In the genomic region with DNA sequence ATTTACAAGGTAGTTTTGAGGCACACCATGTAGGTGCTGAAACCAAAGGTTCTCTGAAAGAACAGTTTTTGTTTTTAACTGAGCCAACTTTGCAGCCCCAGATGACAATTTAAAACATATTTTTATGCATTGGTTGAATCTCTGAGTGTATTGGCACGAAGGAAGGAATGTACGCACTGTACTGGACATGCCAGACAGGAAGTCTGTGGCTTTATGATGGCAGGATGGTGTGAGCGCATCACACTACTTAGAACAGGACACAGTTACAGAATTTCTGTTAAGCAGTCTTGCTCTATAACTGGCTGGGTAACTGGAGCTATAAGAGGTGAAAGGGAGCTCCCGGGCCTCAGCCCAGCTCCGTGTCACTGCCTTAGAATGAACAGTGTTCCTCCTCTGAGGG, we compare ENCODE assay signal across 14 mouse cellular contexts.
"Had no signal": no experiment of that assay in that cellular context is flagged by ENCODE, and none has a peak within 500 bp of the region (broad histone marks: within the 10 kb centered on the region; RNA-seq: fewer than 3 reads in every experiment).

No protein-coding gene starts in this region.

- H3K27ac ChIP-seq: layer of hippocampus, adult 2 months; limb, embryonic 13.5 days; liver, embryonic 14.5 days; midbrain, embryonic 10.5 days; neural tube, embryonic 13.5 days had no signal

- DNase-seq: kidney, adult 8-10 months; kidney, postnatal 10 days; kidney, postnatal 4 days; left cerebral cortex, postnatal 4 days; lung, adult 18-20 months; midbrain, embryonic 14.5 days; retina, postnatal 1 day; right cerebral cortex, postnatal 14 days; thymus, postnatal 4 days had no signal

- H3K9ac ChIP-seq: limb, embryonic 13.5 days; liver, embryonic 14.5 days; neural tube, embryonic 13.5 days had no signal

- H3K4me3 ChIP-seq: layer of hippocampus, adult 2 months; limb, embryonic 13.5 days; midbrain, embryonic 10.5 days; neural tube, embryonic 13.5 days had no signal

- H3K27me3 ChIP-seq: limb, embryonic 13.5 days; neural tube, embryonic 13.5 days had no signal

- H3K36me3 ChIP-seq: neural tube, embryonic 13.5 days had no signal

- H3K4me2 ChIP-seq: limb, embryonic 13.5 days; neural tube, embryonic 13.5 days had no signal
